Mouse (Mus musculus): ENCODE results near the gene Best1. TPM values are rescaled to one million over a fixed set of nuclear protein-coding genes. Genes with fewer than 3 reads are reported as not detected.
"Not testable (repeated sequence)": the region's sequence is repeated elsewhere in the genome, so short reads cannot be mapped to it uniquely, and the experiment has no call there.

Gene Best1
- total RNA-seq, 4 experiments from 2014 or later = 0.39 to 0.46 (median 0.45) TPM; not detected in 1

DNA sequence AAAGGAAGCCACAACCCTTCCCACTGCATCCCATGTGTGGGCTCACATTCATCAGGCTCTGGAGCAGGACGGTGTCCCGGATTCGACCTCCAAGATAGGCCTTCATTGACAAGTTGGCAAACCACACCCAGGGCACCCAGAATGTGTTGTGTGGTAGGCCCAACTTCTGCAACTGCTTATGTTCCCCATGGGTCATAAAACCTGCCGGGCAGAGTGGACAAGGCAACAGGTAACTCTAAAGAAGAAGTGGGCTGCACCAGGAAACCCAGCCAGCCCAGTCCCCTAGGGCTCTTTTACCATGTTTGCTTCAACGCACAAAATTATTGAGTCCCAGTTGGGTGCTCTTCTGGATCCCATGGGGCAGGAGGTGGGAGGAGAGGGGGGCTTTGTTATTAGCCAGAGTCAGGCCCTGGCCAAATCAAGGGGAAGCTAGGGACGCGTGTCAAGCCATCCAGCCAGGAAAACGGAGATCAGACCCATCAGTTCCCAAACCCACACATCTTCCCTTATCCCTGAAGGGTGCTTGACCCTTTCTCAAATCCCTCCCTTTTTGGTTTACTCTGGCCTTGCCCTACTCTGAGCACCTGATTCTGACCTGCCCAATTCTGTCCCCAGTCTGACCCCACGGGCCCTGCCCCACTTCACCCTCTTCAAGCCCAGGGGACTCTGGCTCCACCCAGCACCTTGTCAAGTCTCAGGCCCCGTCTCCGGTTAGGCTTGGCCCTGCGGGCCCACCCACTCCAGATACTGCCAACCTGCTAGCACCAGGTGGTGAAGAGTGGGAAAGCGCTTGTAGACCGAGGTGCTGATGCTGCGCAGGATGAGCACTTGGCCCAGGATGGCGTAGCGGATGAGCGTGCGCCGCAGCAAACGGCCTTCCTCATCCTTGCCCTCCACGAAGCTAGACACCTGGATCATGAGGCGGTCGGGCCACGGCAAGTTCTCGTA, 9.1 kb downstream of the Best1 start:
- no peak for DNase-seq (ENCODE audit: low spot score in 2 of 2)

DNA sequence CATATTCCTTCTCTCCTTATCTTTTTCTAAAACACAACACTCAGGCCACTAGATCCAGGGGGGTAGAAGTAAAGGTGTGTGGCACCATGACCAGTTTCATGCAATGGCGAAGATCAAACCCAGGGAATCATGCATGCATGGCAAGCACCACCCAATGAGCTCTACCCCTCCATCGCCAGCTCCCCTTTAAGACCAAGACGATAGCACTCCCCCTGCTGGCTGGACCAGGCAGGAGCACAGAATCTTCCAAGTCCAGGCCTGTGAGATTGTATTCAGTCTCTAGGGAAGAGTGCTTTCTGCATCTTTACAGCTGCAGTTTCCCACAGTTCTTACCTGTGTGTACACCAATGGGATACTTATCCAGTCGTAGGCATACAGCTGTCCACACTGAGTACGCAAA, 10.1 kb downstream of the Best1 start:
- DNase-seq (ENCODE audit: low spot score in 2 of 2) = peak; percentile 61 to 71

DNA sequence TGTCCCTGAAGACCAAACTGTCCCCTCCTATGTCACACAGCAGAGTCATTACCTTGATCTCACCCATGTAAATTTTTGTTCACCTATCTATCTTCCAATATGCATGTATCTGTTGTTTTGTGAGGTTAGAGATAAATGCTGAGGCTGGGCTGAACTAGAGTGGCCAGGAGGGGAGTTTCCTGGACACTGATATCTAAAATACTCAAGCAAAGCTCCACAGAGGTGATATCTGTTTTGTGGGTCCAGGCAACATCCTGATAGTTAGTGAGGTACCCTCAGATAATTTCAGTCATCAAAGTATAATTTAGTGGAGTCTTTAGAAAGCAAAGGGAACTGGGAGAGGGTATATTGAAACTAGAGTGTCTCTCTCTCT, 11.6 kb downstream of the Best1 start:
- no peak for DNase-seq (ENCODE audit: low spot score in 2 of 2)

DNA sequence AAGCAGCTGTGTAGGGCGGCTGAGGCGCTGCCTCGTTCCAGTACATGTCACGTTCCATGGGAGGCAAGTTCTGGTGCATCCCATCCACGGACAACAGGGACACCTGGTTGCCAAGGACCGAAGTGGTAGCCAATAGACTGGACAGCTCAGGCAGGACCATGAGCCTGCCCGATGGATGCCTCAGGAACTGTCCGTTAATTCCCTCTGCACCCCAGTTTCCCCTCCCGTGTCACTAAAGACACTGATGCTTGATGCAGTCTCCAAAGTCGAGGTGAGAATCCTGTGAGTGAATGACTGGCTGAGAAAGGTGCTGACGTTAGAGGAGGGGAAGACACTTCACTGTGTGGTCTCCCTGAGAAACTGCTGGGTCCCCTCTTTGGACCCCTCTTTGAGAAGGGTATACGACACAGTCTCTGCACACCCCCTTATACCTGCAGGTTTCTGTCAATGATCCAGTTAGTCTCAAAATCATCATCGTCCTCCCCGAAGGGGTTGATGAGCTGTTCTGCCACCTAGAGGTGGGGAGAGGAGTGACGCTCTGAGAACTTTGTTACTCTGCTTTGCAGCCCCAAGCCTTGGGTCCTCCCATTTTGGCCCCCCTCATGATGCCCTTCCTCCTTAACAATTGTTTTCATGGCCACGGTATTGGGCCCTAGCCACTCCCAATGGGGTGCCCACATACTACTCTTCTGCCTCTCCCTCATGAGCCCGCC, 12.1 kb downstream of the Best1 start:
- no peak for DNase-seq (ENCODE audit: low spot score in 2 of 2)

DNA sequence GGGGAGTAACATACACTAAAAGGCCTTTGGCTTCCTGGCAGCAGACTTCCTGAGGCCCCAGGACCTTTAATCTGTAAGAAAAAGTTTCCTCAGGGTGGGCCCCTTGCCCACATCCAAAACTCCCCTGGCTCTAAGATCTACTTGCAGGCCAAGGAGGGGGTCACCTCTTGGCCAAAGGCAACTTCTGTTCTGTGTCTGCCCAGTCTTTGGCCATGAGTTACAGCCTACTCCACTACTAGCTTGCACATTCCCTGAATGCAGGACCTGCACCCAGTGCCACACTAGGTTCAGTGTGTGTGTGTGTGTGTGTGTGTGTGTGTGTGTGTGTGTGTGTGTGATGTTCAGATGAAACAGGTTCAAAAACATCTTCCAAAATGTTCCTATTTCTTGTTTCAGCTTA, 13.8 kb downstream of the Best1 start:
- DNase-seq (ENCODE audit: low spot score in 2 of 2) = no peak

DNA sequence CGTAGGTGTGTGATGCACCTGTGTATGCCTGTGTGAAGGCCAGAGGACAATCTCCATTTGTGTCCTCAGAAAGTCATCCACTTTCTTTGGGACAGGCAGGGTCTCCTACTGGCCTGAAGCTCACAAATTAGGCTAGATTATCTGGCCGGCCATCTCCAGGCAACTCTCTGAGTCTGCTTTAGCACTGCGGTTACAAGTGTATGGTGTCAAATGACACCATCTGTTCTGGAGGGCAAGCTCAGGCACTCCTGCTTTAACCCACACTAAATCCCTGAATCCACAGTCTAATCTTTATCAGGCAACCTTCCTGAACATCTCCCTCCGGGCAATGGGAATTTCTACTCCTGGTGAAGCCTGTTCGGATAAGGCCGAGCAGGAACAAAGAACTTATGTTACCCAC, 14.2 kb downstream of the Best1 start:
- no peak for DNase-seq (ENCODE audit: low spot score in 2 of 2)

DNA sequence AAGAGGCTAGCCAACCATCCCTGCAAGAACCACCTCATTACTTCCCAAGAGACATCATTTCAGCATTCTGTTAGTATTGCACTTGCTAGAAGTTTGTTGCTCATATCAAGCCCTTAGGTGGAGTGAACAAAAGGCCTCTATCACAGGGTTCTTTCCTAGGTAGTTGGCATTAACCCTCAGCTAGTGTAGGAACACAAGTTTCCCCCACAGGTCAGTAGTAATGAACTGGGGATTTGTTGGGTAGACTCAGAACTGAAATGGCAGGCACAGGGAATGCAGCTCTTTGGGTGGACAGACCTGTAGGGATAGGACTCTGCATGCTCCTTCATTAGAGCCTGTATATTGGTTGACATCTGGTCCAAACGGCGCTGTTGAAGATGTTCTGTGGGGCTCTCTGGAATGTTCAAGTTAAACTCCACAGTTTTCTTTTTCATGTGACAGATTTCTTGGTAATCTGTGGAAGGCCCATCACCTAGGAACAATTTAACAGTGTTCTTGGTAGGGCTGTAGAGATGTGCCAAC, 15.5 kb downstream of the Best1 start:
- DNase-seq (ENCODE audit: low spot score in 2 of 2) = no peak

DNA sequence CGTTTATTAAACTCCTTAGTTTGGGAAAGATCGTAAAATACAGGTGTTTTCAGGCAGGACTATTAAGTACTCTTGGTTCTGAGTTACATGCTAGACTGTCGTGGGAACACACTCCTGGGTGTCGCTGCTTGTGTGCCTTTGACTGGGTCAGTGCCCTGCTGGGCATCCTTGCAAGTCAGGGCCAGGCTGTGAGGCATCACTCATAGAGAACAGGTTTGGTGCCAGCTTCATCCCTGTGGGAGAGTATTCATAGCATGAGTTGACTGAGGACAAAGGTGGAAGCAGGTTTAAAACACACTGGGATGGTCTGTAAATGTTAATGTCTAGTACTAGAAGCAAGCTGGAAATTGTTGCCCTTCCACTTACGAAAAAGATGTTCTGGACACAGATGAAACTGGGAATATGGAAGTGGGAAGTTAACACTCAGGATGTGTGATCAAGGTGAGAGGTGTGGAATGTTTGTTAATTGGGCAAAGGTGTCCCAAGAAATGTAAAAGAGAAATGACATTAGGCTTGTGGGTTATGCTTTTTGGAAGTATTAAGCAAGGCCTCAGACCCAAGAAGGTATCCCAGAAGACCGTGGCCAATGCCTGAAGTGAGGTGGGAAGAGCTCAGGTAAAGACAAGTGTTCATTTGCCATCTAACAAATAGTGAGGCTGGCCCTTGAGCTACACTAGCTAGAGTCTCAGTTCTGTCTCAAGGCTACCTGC, 16.1 kb downstream of the Best1 start:
- DNase-seq (ENCODE audit: low spot score in 2 of 2) = no peak

DNA sequence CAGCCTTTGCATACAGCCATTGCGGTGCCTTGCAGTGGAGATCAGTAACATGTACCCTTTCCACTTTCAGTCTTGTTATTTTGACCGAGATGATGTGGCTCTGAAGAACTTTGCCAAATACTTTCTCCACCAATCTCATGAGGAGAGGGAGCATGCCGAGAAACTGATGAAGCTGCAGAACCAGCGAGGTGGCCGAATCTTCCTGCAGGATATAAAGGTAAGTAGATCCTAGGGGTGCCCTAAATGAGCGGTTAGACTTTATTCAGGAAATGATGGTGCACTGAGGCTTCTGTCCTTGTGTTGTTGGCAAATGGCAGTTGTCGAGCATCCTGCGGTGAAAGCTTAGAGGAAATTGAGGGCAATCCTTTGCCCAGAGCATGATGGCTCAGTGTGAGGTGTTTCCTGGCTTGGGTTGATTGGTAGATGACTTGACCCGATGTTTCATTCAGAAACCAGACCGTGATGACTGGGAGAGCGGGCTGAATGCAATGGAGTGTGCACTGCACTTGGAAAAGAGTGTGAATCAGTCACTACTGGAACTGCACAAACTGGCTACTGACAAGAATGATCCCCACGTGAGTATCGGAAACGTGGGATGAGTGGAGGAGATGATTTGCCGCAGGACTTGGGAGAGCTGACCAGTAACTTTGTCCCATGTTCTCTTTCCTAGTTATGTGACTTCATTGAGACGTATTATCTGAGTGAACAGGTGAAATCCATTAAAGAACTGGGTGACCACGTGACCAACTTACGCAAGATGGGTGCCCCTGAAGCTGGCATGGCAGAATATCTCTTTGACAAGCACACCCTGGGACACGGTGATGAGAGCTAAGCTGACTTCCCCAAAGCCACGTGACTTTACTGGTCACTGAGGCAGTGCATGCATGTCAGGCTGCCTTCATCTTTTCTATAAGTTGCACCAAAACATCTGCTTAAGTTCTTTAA, 17.1 kb downstream of the Best1 start:
- no peak for DNase-seq (ENCODE audit: low spot score in 2 of 2)

DNA sequence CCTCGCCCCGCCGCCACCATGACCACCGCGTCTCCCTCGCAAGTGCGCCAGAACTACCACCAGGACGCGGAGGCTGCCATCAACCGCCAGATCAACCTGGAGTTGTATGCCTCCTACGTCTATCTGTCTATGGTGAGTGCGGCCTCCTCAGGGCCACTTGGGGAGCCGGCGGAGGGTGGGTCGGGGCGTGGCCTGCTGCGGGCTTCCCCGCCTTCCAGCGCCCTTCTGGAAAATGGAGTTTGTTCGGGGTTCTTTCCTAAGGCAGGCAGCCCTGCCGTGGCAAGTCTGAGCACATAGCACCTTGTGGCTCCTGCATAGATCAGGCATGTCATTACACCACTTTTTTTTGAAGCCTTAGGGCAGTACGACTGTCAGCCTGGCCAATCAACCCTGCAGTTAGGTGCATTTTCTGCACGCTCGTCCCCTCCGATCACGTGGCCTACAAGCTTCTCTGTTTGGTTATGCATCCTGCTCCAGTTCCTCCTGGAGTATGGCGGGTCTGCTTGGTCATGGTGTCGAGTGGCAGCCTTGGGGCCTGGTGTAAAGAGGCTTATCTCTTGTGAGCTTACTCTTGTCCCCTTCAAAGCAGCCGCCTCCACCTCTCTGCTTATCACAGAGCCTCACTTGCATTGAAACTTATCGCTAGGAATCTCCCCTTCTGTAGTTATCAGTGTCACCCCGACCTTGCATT, 18.4 kb downstream of the Best1 start:
- peak; percentile 64 to 71 for DNase-seq (ENCODE audit: low spot score in 2 of 2)

DNA sequence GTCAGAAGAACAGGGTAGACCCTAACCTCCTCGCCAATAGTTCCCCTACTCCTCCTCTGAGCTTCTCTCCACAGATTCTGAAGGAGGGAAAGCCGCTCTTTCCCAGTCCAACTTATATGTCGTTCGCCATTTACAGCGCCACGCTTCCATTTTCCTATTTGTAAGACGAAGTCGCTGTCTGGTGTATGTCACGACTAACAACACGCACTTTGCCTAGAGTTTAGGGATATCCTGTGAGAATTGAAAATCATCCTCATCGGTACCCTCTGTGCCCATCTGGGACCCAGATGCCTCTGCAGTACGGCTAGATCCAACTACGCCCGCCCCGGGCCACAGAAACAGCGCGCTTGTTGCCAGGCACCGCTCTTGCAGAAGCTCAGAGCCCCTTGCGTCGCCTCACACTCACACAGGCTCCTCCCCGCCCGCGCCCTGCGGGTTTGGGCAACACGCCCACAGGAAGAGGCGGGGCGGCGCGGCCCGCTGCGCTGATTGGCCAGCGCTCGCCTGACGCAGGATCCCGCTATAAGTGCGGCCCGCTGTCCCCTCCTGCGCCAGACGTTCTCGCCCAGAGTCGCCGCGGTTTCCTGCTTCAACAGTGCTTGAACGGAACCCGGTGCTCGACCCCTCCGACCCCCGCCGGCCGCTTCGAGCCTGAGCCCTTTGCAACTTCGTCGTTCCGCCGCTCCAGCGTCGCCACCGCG, 19.1 kb downstream of the Best1 start:
- DNase-seq (ENCODE audit: low spot score in 2 of 2) = peak; percentile 92 to 96

DNA sequence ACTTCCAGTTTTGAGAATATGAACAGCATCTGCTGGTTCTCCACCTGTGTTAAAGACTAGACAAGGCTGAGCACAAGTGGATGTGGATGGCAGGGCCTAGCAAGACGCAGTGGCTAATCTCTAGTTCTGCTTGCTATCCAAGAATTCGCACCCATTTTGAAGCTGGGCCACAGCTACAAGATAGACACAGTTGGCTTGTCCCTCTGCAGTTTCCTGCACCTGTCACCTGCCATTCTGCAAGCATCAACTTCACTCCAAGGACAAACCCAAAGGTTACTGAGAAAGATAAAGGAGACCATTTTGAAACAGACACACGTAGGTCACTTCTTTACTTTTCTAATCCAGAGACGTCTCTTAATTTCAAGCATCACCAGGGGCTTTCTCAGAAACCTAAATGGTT, 19.8 kb downstream of the Best1 start:
- DNase-seq (ENCODE audit: low spot score in 2 of 2) = no peak

DNA sequence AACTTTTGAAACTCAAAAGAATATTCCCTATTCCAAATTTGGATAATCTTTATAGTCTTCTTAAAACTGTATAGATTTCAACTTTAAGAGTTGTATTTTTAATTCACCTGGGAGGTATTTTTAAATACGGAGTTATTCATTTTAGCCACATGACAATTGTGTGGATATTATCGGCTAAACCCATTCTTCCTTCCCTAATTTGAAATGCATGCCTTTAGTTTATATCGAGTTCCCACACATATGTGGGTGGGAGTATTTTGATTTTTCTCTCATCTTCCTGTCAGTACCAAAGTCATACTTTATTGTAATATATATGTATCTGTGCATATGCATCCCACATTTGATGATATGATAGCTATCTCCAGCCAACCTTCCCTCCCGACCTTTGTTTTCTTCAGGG, 21.2 kb downstream of the Best1 start, which contains the start of gene Fth1:
Gene Fth1, plus strand, starts transcription at position 341 of the 400 bp plus-strand sequence.
- no peak for DNase-seq (ENCODE audit: low spot score in 2 of 2)

DNA sequence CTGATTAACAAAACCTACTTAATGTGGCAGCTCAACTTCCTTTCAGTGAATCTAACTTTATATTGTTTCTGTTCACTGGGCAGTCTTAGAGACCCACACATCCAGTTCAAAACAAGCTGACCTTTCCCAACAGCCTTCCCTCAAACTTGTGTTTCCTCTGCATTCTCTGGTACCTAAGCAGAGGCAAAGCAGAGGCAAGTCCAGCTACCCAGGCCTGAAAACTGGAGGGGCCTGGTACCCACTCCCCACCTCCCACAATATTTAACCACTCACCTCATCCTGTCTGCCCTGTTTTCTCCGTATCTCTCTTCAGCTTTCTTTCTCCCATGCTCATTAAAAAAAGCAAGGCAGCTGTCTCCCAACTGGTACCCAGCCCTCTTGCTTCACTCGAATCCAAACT, 22.3 kb downstream of the Best1 start:
- no peak for DNase-seq (ENCODE audit: low spot score in 2 of 2)

DNA sequence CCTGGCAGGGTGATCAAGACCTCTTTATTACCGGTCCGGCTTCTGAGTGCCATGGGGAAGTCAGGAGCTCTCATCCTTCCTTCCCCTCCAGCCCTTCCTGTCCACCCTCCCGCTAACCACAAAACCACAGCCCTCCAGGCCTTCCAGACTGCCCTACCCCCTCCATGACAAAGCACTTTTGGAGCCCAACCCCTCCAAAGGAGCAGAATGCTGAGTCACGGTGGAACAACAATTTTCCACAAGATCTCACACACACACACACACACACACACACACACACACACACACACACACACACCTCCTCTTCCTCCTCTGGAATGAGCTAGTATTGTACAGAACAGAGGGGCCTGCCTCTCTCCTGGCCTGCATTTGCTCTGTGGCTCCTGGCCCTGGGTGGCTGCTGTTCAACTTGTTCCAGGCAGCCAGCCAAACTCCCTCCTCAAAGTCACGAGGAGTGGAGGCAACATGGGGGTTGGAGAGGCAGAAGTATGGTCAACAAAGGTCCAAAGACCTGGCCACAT, 22.9 kb downstream of the Best1 start:
- DNase-seq (ENCODE audit: low spot score in 2 of 2) = peak; percentile 76

DNA sequence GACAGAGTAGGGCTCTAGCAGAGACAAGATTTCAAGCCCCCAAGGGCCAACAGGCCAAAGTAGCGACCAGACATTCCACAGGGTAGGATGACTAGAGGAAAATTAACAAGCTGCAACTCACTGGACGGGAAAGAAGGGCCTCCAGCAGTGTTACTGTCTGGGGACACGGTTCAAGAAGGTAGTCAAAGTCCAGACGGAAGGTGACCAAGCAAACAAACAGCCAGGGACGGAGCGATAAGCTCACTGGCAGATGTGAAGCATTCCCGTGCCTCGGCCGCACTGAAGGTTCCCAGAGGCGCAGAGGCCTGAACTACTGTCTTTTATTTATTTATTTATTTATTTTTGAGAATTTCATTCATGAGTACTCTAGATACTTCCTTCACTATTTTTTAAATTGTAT, 24.3 kb downstream of the Best1 start:
- no peak for DNase-seq (ENCODE audit: low spot score in 2 of 2)

DNA sequence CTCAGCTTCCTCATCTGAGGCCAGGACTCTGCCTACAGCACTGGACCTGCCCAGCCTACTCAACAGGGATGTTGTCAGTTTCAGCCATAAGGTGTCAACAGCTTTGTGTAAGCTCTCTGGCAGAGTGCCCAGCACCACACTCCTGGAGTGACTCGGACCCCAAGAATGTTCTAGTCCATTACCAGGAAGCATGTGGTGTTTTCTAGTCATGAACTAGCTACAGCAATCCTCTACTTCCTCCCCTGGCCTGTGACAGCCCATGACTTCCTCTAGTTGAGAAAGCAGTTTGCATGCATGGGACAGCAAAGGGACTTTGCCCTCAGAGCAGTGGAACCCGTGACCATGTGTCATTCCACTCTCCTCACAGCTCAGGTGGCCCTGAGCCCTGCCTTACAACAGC, 26.6 kb downstream of the Best1 start:
- not testable (repeated sequence) for DNase-seq (ENCODE audit: low spot score in 2 of 2)

DNA sequence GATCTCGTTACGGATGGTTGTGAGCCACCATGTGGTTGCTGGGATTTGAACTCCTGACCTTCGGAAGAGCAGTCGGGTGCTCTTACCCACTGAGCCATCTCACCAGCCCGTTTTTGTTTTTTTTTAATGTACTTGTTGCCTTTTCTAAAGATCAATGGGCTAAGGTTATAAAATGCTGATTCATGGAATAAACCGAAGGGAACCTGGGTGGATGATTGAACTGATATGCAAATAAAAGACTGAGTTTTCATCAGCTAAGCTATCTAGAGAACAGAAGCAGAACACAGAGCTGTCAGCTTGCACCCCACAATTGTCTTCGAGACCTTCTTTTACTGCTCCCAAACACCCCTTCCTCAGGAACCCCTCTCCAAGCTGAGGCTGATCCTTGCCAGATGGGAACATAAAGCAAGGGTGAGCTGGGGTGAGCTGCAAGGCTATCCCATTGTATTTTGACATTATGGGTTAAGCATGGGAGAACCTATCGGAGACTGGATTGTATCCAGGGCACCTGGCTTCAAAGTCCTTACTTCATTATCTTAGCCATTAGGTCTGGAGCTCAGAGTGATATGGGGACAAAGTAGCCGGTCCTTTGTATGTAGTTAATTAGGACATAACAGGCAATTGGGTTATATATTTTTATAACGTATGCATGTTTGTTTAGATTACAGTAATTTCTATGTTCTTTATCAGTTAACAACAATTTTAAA, 33.2 kb downstream of the Best1 start:
- DNase-seq (ENCODE audit: low spot score in 2 of 2) = no peak

Data from gastrocnemius, adult 8-10 months (tissue).